Mouse (Mus musculus) limb, embryonic 15.5 days (tissue): ENCODE results near the gene Carnmt1. TPM values are rescaled to one million over a fixed set of nuclear protein-coding genes. Genes with fewer than 3 reads are reported as not detected.
A peak's percentile ranks its signal among the peaks of the same experiment; 100 is the strongest.

ENCODE experiments used
- ATAC-seq: fragments of 200-750 bp; cut with Nextera tagmentation; 2 replicates; pipeline ENCODE4 v1.8.0; 2017; ENCODE audit warnings: low read depth, moderate TSS enrichment; ENCODE audit not compliant: insufficient number of reproducible peaks, low FRiP score, low TSS enrichment
- H3K27ac ChIP-seq: fragments of 300-500 bp; sonication (generic); 2 replicates; pipeline ENCODE4 v1.5.1; 2015; ENCODE audit warnings: moderate library complexity, mild to moderate bottlenecking, inconsistent platforms
- H3K27me3 ChIP-seq: fragments of 300-500 bp; sonication (generic); 2 replicates; pipeline ENCODE4 v1.6.1; 2015; ENCODE audit warnings: inconsistent platforms
- H3K36me3 ChIP-seq: fragments of 300-500 bp; sonication (generic); 2 replicates; pipeline ENCODE4 v1.6.1; 2015; ENCODE audit warnings: inconsistent platforms
- H3K4me1 ChIP-seq: fragments of 300-500 bp; sonication (generic); 2 replicates; pipeline ENCODE4 v1.6.1; 2015; ENCODE audit warnings: inconsistent platforms
- H3K4me2 ChIP-seq: fragments of 300-500 bp; sonication (generic); 2 replicates; pipeline ENCODE4 v1.6.1; 2015; ENCODE audit warnings: mild to moderate bottlenecking, inconsistent platforms
- H3K4me3 ChIP-seq: fragments of 300-500 bp; sonication (generic); 2 replicates; pipeline ENCODE4 v1.5.1; 2015; ENCODE audit warnings: mild to moderate bottlenecking, inconsistent platforms
- H3K9ac ChIP-seq: fragments of 300-500 bp; sonication (generic); 2 replicates; pipeline ENCODE4 v1.6.1; 2015; ENCODE audit warnings: inconsistent platforms
- H3K9me3 ChIP-seq: fragments of 300-500 bp; sonication (generic); 2 replicates; pipeline ENCODE4 v1.6.1; 2016; ENCODE audit warnings: inconsistent platforms
- WGBS: fragments of 180-500 bp; shearing (Covaris S2); methylation state at CpG from one replicate; pipeline ENCODE4 v1.1.7; 2015; 5-methylcytosine and 5-hydroxymethylcytosine counted together
- polyA plus RNA-seq: library from polyadenylated mRNA; unstranded; fragments of >200 nt; fragmentation: Nextera tagmentation; extraction: Ambion mirVana; gene quantifications from 2 replicates; pipeline ENCODE4 v1.2.1, GENCODE M21; 2015

The Carnmt1 gene
- polyA plus RNA-seq, 1 experiment from 2014 or later, result 35.0 TPM

- no peak overlapping the region for H3K9ac ChIP-seq
- no peaks in the 10 kb centered on the region for H3K4me1 ChIP-seq
- no peak overlapping the region for H3K4me2 ChIP-seq
- no peak overlapping the region for H3K27ac ChIP-seq
- H3K27me3 ChIP-seq, result no peaks in the 10 kb centered on the region
- no peaks in the 10 kb centered on the region for H3K9me3 ChIP-seq
- no peaks in the 10 kb centered on the region for H3K36me3 ChIP-seq
- H3K4me3 ChIP-seq, result no peak overlapping the region
- ATAC-seq, result no peak
- 82% methylated on average over 2 of the region's 2 CpGs for WGBS
Observed at GRCm38 (mm10) chr19:18725186-18725585, 54.6 kb downstream of the Carnmt1 start.

- no peak overlapping the region for H3K4me2 ChIP-seq
- H3K36me3 ChIP-seq, result no peaks in the 10 kb centered on the region
- no peak for ATAC-seq
- no peaks in the 10 kb centered on the region for H3K27me3 ChIP-seq
- no peak overlapping the region for H3K27ac ChIP-seq
- 71% methylated on average over 7 of the region's 7 CpGs for WGBS
- H3K4me1 ChIP-seq, result no peaks in the 10 kb centered on the region
- no peak overlapping the region for H3K9ac ChIP-seq
- H3K9me3 ChIP-seq, result no peaks in the 10 kb centered on the region
- no peak overlapping the region for H3K4me3 ChIP-seq
Observed at GRCm38 (mm10) chr19:18730255-18730654, 59.7 kb downstream of the Carnmt1 start.

GRCm38 (mm10) chr19:18731077-18731476 is 60.5 kb downstream of the Carnmt1 start:
- Histone ChIP-seq H3K27ac (no peak overlapping the region), H3K27me3 (no peaks in the 10 kb centered on the region), H3K4me3 (no peak overlapping the region), H3K36me3 (no peaks in the 10 kb centered on the region), H3K4me2 (no peak overlapping the region), H3K9me3 (no peaks in the 10 kb centered on the region), H3K9ac (no peak overlapping the region), H3K4me1 (no peaks in the 10 kb centered on the region)
- 16% methylated on average over 7 of the region's 7 CpGs for WGBS
- no peak for ATAC-seq

- Histone ChIP-seq H3K27ac (no peak overlapping the region), H3K9me3 (no peaks in the 10 kb centered on the region), H3K36me3 (no peaks in the 10 kb centered on the region), H3K4me2 (no peak overlapping the region), H3K4me1 (no peaks in the 10 kb centered on the region), H3K4me3 (no peak overlapping the region), H3K27me3 (no peaks in the 10 kb centered on the region), H3K9ac (no peak overlapping the region)
- ATAC-seq, result no peak
- 90% methylated on average over 4 of the region's 4 CpGs for WGBS
Observed at GRCm38 (mm10) chr19:18735901-18736300, 65.3 kb downstream of the Carnmt1 start.

GRCm38 (mm10) chr19:18739146-18739545 is 68.6 kb downstream of the Carnmt1 start:
- 79% methylated on average over 7 of the region's 7 CpGs for WGBS
- H3K27ac ChIP-seq, result no peak overlapping the region
- ATAC-seq, result no peak
- H3K9me3 ChIP-seq, result no peaks in the 10 kb centered on the region
- no peaks in the 10 kb centered on the region for H3K27me3 ChIP-seq
- no peaks in the 10 kb centered on the region for H3K4me1 ChIP-seq
- H3K4me2 ChIP-seq, result no peak overlapping the region
- H3K9ac ChIP-seq, result no peak overlapping the region
- H3K36me3 ChIP-seq, result no peaks in the 10 kb centered on the region
- no peak overlapping the region for H3K4me3 ChIP-seq

- Histone ChIP-seq H3K36me3 (no peaks in the 10 kb centered on the region), H3K4me3 (no peak overlapping the region), H3K4me1 (no peaks in the 10 kb centered on the region), H3K27ac (no peak overlapping the region), H3K27me3 (no peaks in the 10 kb centered on the region), H3K4me2 (no peak overlapping the region), H3K9me3 (no peaks in the 10 kb centered on the region), H3K9ac (no peak overlapping the region)
- no peak for ATAC-seq
- WGBS, result 59% methylated on average over 5 of the region's 5 CpGs
Observed at GRCm38 (mm10) chr19:18743946-18744345, 73.4 kb downstream of the Carnmt1 start.

- Histone ChIP-seq H3K9me3 (no peaks in the 10 kb centered on the region), H3K27me3 (peaks cover 5% of the 10 kb centered on the region), H3K4me1 (peaks cover 8% of the 10 kb centered on the region), H3K36me3 (no peaks in the 10 kb centered on the region), H3K4me2 (no peak overlapping the region), H3K9ac (no peak overlapping the region), H3K27ac (no peak overlapping the region), H3K4me3 (no peak overlapping the region)
- ATAC-seq, result no peak
- 77% methylated on average over 5 of the region's 5 CpGs for WGBS
Observed at GRCm38 (mm10) chr19:18746576-18747340, 76.2 kb downstream of the Carnmt1 start.

GRCm38 (mm10) chr19:18747379-18747778 is 76.8 kb downstream of the Carnmt1 start:
- Histone ChIP-seq H3K9me3 (no peaks in the 10 kb centered on the region), H3K27ac (no peak overlapping the region), H3K27me3 (peaks cover 5% of the 10 kb centered on the region), H3K4me3 (no peak overlapping the region), H3K4me1 (peaks cover 8% of the 10 kb centered on the region), H3K4me2 (no peak overlapping the region), H3K36me3 (no peaks in the 10 kb centered on the region), H3K9ac (no peak overlapping the region)
- WGBS, result 89% methylated on average over 4 of the region's 4 CpGs
- ATAC-seq, result no peak

GRCm38 (mm10) chr19:18749598-18750339 is 79.2 kb downstream of the Carnmt1 start, which contains the start of gene Trpm6:
Gene Trpm6, plus strand, starts transcription at chr19:18749983.
- no peak for ATAC-seq
- H3K36me3 ChIP-seq, result no peaks in the 10 kb centered on the region
- peaks cover 5% of the 10 kb centered on the region for H3K27me3 ChIP-seq
- H3K9me3 ChIP-seq, result no peaks in the 10 kb centered on the region
- H3K27ac ChIP-seq, result no peak within 1 kb of the TSS
- H3K9ac ChIP-seq, result 0 out of 2 replicates have a peak within 1 kb of the TSS, but pooled peaks have one; percentile 3
- peak within 1 kb of the TSS; percentile 36 for H3K4me3 ChIP-seq
- peak within 1 kb of the TSS; percentile 81 for H3K4me2 ChIP-seq
- peaks cover 8% of the 10 kb centered on the region for H3K4me1 ChIP-seq
- 5% methylated on average over 41 of the region's 41 CpGs for WGBS

Other genes with a start within 250 kb of the Carnmt1 start
- gene Ostf1, start 38.9 kb upstream of the Carnmt1 start, polyA plus RNA-seq, result 154 and 163 TPM in 2 replicates
- 18.6 and 19.1 TPM in 2 replicates for gene Nmrk1, start 38.8 kb upstream of the Carnmt1 start, polyA plus RNA-seq
- gene D030056L22Rik, start 42.4 kb downstream of the Carnmt1 start, polyA plus RNA-seq, result 20.1 and 22.6 TPM in 2 replicates
- 0.12 and 0.16 TPM in 2 replicates for gene Trpm6, start 79.2 kb downstream of the Carnmt1 start, polyA plus RNA-seq